Mouse (Mus musculus): ENCODE measurements at regions not wholly inside any gene's neighbourhood (a gene's known extent, or its start where the extent isn't known, plus 50 kb on each side); places are given as distances from the start of the nearest gene placed in this dataset.

- DNase-seq (ENCODE audit: extremely low read depth, insufficient read length, low spot score): no peak
Observed at GRCm38 (mm10) chr16:26302045-26302444, 69.6 kb downstream of the Cldn1 start.

- DNase-seq (ENCODE audit: extremely low read depth, insufficient read length, low spot score): no peak
Observed at GRCm38 (mm10) chr16:26291692-26292091, 79.9 kb downstream of the Cldn1 start.

GRCm38 (mm10) chr16:26285627-26286026 is 86.0 kb downstream of the Cldn1 start:
- no peak for DNase-seq (ENCODE audit: extremely low read depth, insufficient read length, low spot score)

GRCm38 (mm10) chr16:26284713-26285112 is 86.9 kb downstream of the Cldn1 start:
- no peak for DNase-seq (ENCODE audit: extremely low read depth, insufficient read length, low spot score)

GRCm38 (mm10) chr16:26282418-26282817 is 89.2 kb downstream of the Cldn1 start:
- no peak for DNase-seq (ENCODE audit: extremely low read depth, insufficient read length, low spot score)

- DNase-seq (ENCODE audit: extremely low read depth, insufficient read length, low spot score): no peak
Observed at GRCm38 (mm10) chr16:26281496-26281895, 90.1 kb downstream of the Cldn1 start.

- no peak for DNase-seq (ENCODE audit: extremely low read depth, insufficient read length, low spot score)
Observed at GRCm38 (mm10) chr16:26276789-26277188, 94.9 kb downstream of the Cldn1 start.

GRCm38 (mm10) chr16:26252824-26253223 is 118.8 kb downstream of the Cldn1 start:
- DNase-seq (ENCODE audit: extremely low read depth, insufficient read length, low spot score): no peak

- no peak for DNase-seq (ENCODE audit: extremely low read depth, insufficient read length, low spot score)
Observed at GRCm38 (mm10) chr16:26251698-26252097, 119.9 kb downstream of the Cldn1 start.

GRCm38 (mm10) chr16:26251027-26251426 is 120.6 kb downstream of the Cldn1 start:
- DNase-seq (ENCODE audit: extremely low read depth, insufficient read length, low spot score): no peak

GRCm38 (mm10) chr16:26248939-26249338 is 122.7 kb downstream of the Cldn1 start:
- DNase-seq (ENCODE audit: extremely low read depth, insufficient read length, low spot score): no peak

GRCm38 (mm10) chr16:26247926-26248325 is 123.7 kb downstream of the Cldn1 start:
- no peak for DNase-seq (ENCODE audit: extremely low read depth, insufficient read length, low spot score)

- DNase-seq (ENCODE audit: extremely low read depth, insufficient read length, low spot score): no peak
Observed at GRCm38 (mm10) chr16:26235239-26235638, 129.7 kb upstream of the P3h2 start.

- peak; percentile 39 for DNase-seq (ENCODE audit: extremely low read depth, insufficient read length, low spot score)
Observed at GRCm38 (mm10) chr16:26234113-26234512, 128.5 kb upstream of the P3h2 start.

GRCm38 (mm10) chr16:26231110-26231509 is 125.5 kb upstream of the P3h2 start:
- DNase-seq (ENCODE audit: extremely low read depth, insufficient read length, low spot score): no peak

- DNase-seq (ENCODE audit: extremely low read depth, insufficient read length, low spot score): peak; percentile 71
Observed at GRCm38 (mm10) chr16:26211418-26211817, 105.8 kb upstream of the P3h2 start.

GRCm38 (mm10) chr16:26199125-26199524 is 93.5 kb upstream of the P3h2 start:
- DNase-seq (ENCODE audit: extremely low read depth, insufficient read length, low spot score): no peak

- DNase-seq (ENCODE audit: extremely low read depth, insufficient read length, low spot score): no peak
Observed at GRCm38 (mm10) chr16:26196345-26196744, 90.8 kb upstream of the P3h2 start.

GRCm38 (mm10) chr16:26185288-26186281 is 80.0 kb upstream of the P3h2 start:
- DNase-seq (ENCODE audit: extremely low read depth, insufficient read length, low spot score): no peak

GRCm38 (mm10) chr16:26184647-26185262 is 79.2 kb upstream of the P3h2 start:
- DNase-seq (ENCODE audit: extremely low read depth, insufficient read length, low spot score): no peak

GRCm38 (mm10) chr16:26183530-26183929 is 77.9 kb upstream of the P3h2 start:
- no peak for DNase-seq (ENCODE audit: extremely low read depth, insufficient read length, low spot score)

- no peak for DNase-seq (ENCODE audit: extremely low read depth, insufficient read length, low spot score)
Observed at GRCm38 (mm10) chr16:26181716-26182115, 76.1 kb upstream of the P3h2 start.

Measured in 3134 (cell line).